10 mouse cellular contexts compared by ENCODE assay signal in the genomic region with DNA sequence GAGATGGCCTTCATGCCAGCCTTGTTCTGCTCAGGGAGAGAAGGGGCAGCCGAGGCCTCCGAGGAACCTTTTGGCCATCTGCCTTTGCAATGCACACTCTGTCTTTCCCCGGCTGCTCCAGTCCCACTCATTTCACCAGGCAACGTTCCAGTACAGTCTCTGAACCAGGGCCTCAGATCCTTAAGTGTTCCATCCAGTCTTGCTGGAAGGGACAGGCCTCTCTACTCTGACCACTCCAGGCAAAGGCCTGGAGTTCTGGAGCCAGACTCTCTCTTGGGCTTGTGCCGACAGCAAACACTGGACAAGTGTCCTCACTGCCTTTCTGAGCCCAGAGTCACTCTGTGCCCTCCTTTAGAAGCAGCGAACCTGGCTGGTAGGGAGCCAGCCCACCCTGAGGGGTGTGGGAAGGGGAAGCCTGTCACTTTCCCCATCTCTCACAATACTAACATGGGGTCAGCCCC. TPM values are rescaled to one million over a fixed set of nuclear protein-coding genes. Genes with fewer than 3 reads are reported as not detected.
DNase-seq lines count a peak whose midpoint lies in the region; ATAC-seq and TF ChIP-seq lines count a peak whose summit lies in the region.
"Had no signal": no experiment of that assay in that cellular context is flagged by ENCODE, and none has a peak within 500 bp of the region (broad histone marks: within the 10 kb centered on the region; RNA-seq: fewer than 3 reads in every experiment).

No protein-coding gene starts in this region.

- no peak overlapping the region for H3K9ac ChIP-seq in kidney, embryonic 14.5 days (ENCODE audit: low read depth, low read length)
- no peak overlapping the region for H3K9ac ChIP-seq in forebrain, embryonic 13.5 days
- H3K9ac ChIP-seq in liver, postnatal 0 days (replicated peaks) = no peak overlapping the region

- H3K4me1 ChIP-seq in kidney, embryonic 14.5 days (ENCODE audit: control insufficient read depth, insufficient read depth, low read length) = no peaks in the 10 kb centered on the region
- 0 out of 2 replicates have a peak, but pooled peaks cover 6% of the 10 kb centered on the region for H3K4me1 ChIP-seq in forebrain, embryonic 13.5 days
- H3K4me1 ChIP-seq in liver, postnatal 0 days (ENCODE audit: insufficient read depth) = no peaks in the 10 kb centered on the region

- H3K27me3 ChIP-seq in kidney, embryonic 14.5 days (ENCODE audit: control insufficient read depth, insufficient read depth, low read length) = no peaks in the 10 kb centered on the region
- no peaks in the 10 kb centered on the region for H3K27me3 ChIP-seq in forebrain, embryonic 13.5 days
- no peaks in the 10 kb centered on the region for H3K27me3 ChIP-seq in liver, postnatal 0 days (ENCODE audit: insufficient read depth, low read length)

- no peak overlapping the region for H3K4me3 ChIP-seq in kidney, embryonic 14.5 days (ENCODE audit: low read length)
- no peak overlapping the region for H3K4me3 ChIP-seq in left cerebral cortex, adult 2 months
- no peak overlapping the region for H3K4me3 ChIP-seq in forebrain, embryonic 13.5 days
- no peak overlapping the region for H3K4me3 ChIP-seq in liver, postnatal 0 days (ENCODE audit: low read depth, low read length)

- peaks cover 77% of the 10 kb centered on the region for H3K36me3 ChIP-seq in kidney, embryonic 14.5 days (ENCODE audit: control insufficient read depth, insufficient read depth, low read length)
- H3K36me3 ChIP-seq in forebrain, embryonic 13.5 days (ENCODE audit: poor library complexity, severe bottlenecking) = peaks cover 85% of the 10 kb centered on the region
- peaks cover 63% of the 10 kb centered on the region for H3K36me3 ChIP-seq in liver, postnatal 0 days (replicated peaks; ENCODE audit: insufficient read depth, low read length)

- WGBS in kidney, embryonic 14.5 days = 84% methylated on average over 6 of the region's 6 CpGs
- WGBS in forebrain, embryonic 13.5 days = 89% methylated on average over 6 of the region's 6 CpGs
- 86% methylated on average over 6 of the region's 6 CpGs for WGBS in liver, postnatal 0 days (ENCODE audit: insufficient replicate concordance)

- no peak for DNase-seq in kidney, adult 11 months
- DNase-seq in heart, postnatal 14 days = peak; percentile 33 to 48
- peak in 1 of 2 experiments; percentile 32 for DNase-seq in left cerebral cortex, adult 2 months (ENCODE audit: extremely low spot score in 1 of 2, low spot score in 2 of 2)
- peak; percentile 29 for DNase-seq in right cerebral cortex, postnatal 25 days
- no peak for DNase-seq in liver, postnatal 0 days
- no peak for DNase-seq in spleen, adult 12 weeks (ENCODE audit: low spot score)

- no peak for ATAC-seq in kidney, embryonic 14.5 days (ENCODE audit: low FRiP score, low TSS enrichment)
- ATAC-seq in forebrain, embryonic 13.5 days = no peak
- ATAC-seq in liver, postnatal 0 days = no peak

- no peak overlapping the region for H3K4me2 ChIP-seq in kidney, embryonic 14.5 days (replicated peaks; ENCODE audit: low read depth, low read length)
- no peak overlapping the region for H3K4me2 ChIP-seq in forebrain, embryonic 13.5 days
- no peak overlapping the region for H3K4me2 ChIP-seq in liver, postnatal 0 days (ENCODE audit: low read depth, low read length)

- H3K9me3 ChIP-seq in kidney, embryonic 14.5 days (ENCODE audit: control insufficient read depth, low read length) = peaks cover 6% of the 10 kb centered on the region
- H3K9me3 ChIP-seq in forebrain, embryonic 13.5 days (replicated peaks) = no peaks in the 10 kb centered on the region
- no peaks in the 10 kb centered on the region for H3K9me3 ChIP-seq in liver, postnatal 0 days (ENCODE audit: low read length)

- TF ChIP-seq CTCF in left cerebral cortex, adult 2 months (IDR thresholded peaks at IDR 0.05) = no peak
- no peak for TF ChIP-seq CTCF in liver, postnatal 0 days (IDR thresholded peaks at IDR 0.05; ENCODE audit: low read depth)

- intact Hi-C loops in heart, postnatal 14 days (cut with DNase I) = no loop called here
- intact Hi-C loops in left cerebral cortex, adult 2 months (cut with DNase I) = no loop called here

- H3K27ac ChIP-seq in kidney, embryonic 14.5 days (ENCODE audit: low read depth, low read length) = 0 out of 2 replicates have a peak overlapping the region, but pooled peaks have one; percentile 30
- H3K27ac ChIP-seq in left cerebral cortex, adult 2 months = peak overlapping the region; percentile 53
- no peak overlapping the region for H3K27ac ChIP-seq in forebrain, embryonic 13.5 days
- no peak overlapping the region for H3K27ac ChIP-seq in liver, postnatal 0 days (ENCODE audit: low read depth)

- TF ChIP-seq EP300 in liver, postnatal 0 days (IDR thresholded peaks at IDR 0.05; ENCODE audit: low read depth) = no peak

RNA-seq across cellular contexts. Expression of a gene that starts 25.0 kb away (rescaled TPM):
- 23.3 and 46.4 TPM in 2 replicates for polyA plus RNA-seq in kidney, embryonic 14.5 days (2014; fragmentation: Nextera tagmentation; extraction: Ambion mirVana)
- 10 to 100 TPM; 87.6 to 91.4 TPM for total RNA-seq in heart, postnatal 14 days (2021)
- total RNA-seq in left cerebral cortex, adult 2 months (2021) = 10 to 100 TPM; 44.4 to 59.1 TPM
- polyA plus RNA-seq in forebrain, embryonic 13.5 days (2015; fragmentation: Nextera tagmentation; extraction: Ambion mirVana) = 29.3 and 33.5 TPM in 2 replicates
- polyA plus RNA-seq in liver, postnatal 0 days (2015; fragmentation: Nextera tagmentation; extraction: Ambion mirVana) = 16.8 and 17.7 TPM in 2 replicates

RNA-seq across cellular contexts. Expression of a gene that starts 26.4 kb away (rescaled TPM):
- polyA plus RNA-seq in kidney, embryonic 14.5 days (2014; fragmentation: Nextera tagmentation; extraction: Ambion mirVana) = 0.27 and 0.95 TPM in 2 replicates
- total RNA-seq in heart, postnatal 14 days (2021) = not detected
- under 1 TPM; 0.26 to 0.61 TPM for total RNA-seq in left cerebral cortex, adult 2 months (2021)
- polyA plus RNA-seq in forebrain, embryonic 13.5 days (2015; fragmentation: Nextera tagmentation; extraction: Ambion mirVana) = 0.20 and 0.30 TPM in 2 replicates
- not detected in 2 replicates for polyA plus RNA-seq in liver, postnatal 0 days (2015; fragmentation: Nextera tagmentation; extraction: Ambion mirVana)
- polyA plus RNA-seq: embryonic facial prominence, embryonic 14.5 days; neural tube, embryonic 11.5 days had no signal

RNA-seq across cellular contexts. Expression of a gene that starts 33.2 kb away (rescaled TPM):
- polyA plus RNA-seq in kidney, embryonic 14.5 days (2014; fragmentation: Nextera tagmentation; extraction: Ambion mirVana) = 22.0 and 26.8 TPM in 2 replicates
- 10 to 100 TPM; 13.0 to 13.5 TPM for total RNA-seq in heart, postnatal 14 days (2021)
- total RNA-seq in left cerebral cortex, adult 2 months (2021) = 10 to 100 TPM; 29.3 to 30.3 TPM
- 19.7 and 20.0 TPM in 2 replicates for polyA plus RNA-seq in forebrain, embryonic 13.5 days (2015; fragmentation: Nextera tagmentation; extraction: Ambion mirVana)
- polyA plus RNA-seq in liver, postnatal 0 days (2015; fragmentation: Nextera tagmentation; extraction: Ambion mirVana) = 11.2 and 11.7 TPM in 2 replicates

RNA-seq across cellular contexts. Expression of a gene that starts 36.4 kb away (rescaled TPM):
- polyA plus RNA-seq in kidney, embryonic 14.5 days (2014; fragmentation: Nextera tagmentation; extraction: Ambion mirVana) = 64.4 and 79.8 TPM in 2 replicates
- 10 to 100 TPM; 22.2 to 22.6 TPM for total RNA-seq in heart, postnatal 14 days (2021)
- total RNA-seq in left cerebral cortex, adult 2 months (2021) = 10 to 100 TPM; 44.9 to 45.9 TPM
- polyA plus RNA-seq in forebrain, embryonic 13.5 days (2015; fragmentation: Nextera tagmentation; extraction: Ambion mirVana) = 44.9 and 48.0 TPM in 2 replicates
- polyA plus RNA-seq in liver, postnatal 0 days (2015; fragmentation: Nextera tagmentation; extraction: Ambion mirVana) = 47.1 and 53.0 TPM in 2 replicates

RNA-seq across cellular contexts. Expression of a gene that starts 54.2 kb away (rescaled TPM):
- 10.3 and 13.2 TPM in 2 replicates for polyA plus RNA-seq in kidney, embryonic 14.5 days (2014; fragmentation: Nextera tagmentation; extraction: Ambion mirVana)
- 1 to 10 TPM; 6.0 to 6.2 TPM for total RNA-seq in heart, postnatal 14 days (2021)
- 10 to 100 TPM; 68.1 to 71.3 TPM for total RNA-seq in left cerebral cortex, adult 2 months (2021)
- polyA plus RNA-seq in forebrain, embryonic 13.5 days (2015; fragmentation: Nextera tagmentation; extraction: Ambion mirVana) = 7.4 and 7.7 TPM in 2 replicates
- 0.32 and 0.47 TPM in 2 replicates for polyA plus RNA-seq in liver, postnatal 0 days (2015; fragmentation: Nextera tagmentation; extraction: Ambion mirVana)

Comparison
In these comparisons a context has a peak if more than half of its experiments do, and no peak if none do; other contexts are left out.
1. H3K27ac ChIP-seq: peak in kidney, embryonic 14.5 days (single experiment) and left cerebral cortex, adult 2 months (single experiment); none in forebrain, embryonic 13.5 days (single experiment) and liver, postnatal 0 days (single experiment).
2. DNase-seq: peak in heart, postnatal 14 days (2 of 2) and right cerebral cortex, postnatal 25 days (single experiment); none in kidney, adult 11 months (single experiment), liver, postnatal 0 days (single experiment) and spleen, adult 12 weeks (single experiment).